ENCODE assay signal across 9 mouse cellular contexts in the genomic region with DNA sequence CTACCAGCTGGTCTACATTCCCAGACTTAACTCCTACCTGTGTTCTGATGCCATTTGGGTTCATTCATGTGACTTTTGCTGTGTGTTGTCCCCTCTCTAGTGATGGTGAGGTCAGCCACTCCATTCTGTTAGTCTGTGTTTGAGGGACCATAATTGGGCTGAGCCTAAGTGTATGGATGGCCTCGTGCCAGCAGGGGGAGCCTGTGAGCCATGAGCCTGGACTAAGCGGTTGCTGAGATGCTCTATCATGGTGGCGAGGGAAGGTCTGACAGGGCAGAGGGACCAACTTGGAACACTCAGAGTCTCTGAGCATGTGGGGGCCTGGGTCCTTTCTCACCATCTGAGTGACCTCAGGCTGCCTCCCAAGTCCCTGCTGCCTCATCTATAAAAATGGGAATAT. TPM values are rescaled to one million over a fixed set of nuclear protein-coding genes. Genes with fewer than 3 reads are reported as not detected.
DNase-seq lines count a peak whose midpoint lies in the region; ATAC-seq and TF ChIP-seq lines count a peak whose summit lies in the region.
"Had no signal": no experiment of that assay in that cellular context is flagged by ENCODE, and none has a peak within 500 bp of the region (broad histone marks: within the 10 kb centered on the region; RNA-seq: fewer than 3 reads in every experiment).

No protein-coding gene starts in this region.

- no peak overlapping the region for H3K4me2 ChIP-seq in forebrain, embryonic 16.5 days (ENCODE audit: low read length)
- no peak overlapping the region for H3K4me2 ChIP-seq in hindbrain, embryonic 11.5 days (replicated peaks; ENCODE audit: low read depth, low read length)
- no peak overlapping the region for H3K4me2 ChIP-seq in lung, embryonic 16.5 days (ENCODE audit: low read depth, low read length)
- H3K4me2 ChIP-seq: heart, embryonic 13.5 days had no signal

- no peak overlapping the region for H3K27ac ChIP-seq in forebrain, embryonic 16.5 days (ENCODE audit: low read length)
- H3K27ac ChIP-seq in hindbrain, embryonic 11.5 days (ENCODE audit: low read depth, low read length), result no peak overlapping the region
- H3K27ac ChIP-seq in lung, embryonic 16.5 days (ENCODE audit: low read length), result no peak overlapping the region
- H3K27ac ChIP-seq: heart, embryonic 13.5 days had no signal

- WGBS in forebrain, embryonic 16.5 days, result 0% methylated on average over 3 of the region's 3 CpGs
- WGBS in hindbrain, embryonic 11.5 days, result 2% methylated on average over 3 of the region's 3 CpGs
- 3% methylated on average over 3 of the region's 3 CpGs for WGBS in lung, embryonic 16.5 days

- H3K9me3 ChIP-seq in G1E (replicated peaks), result no peaks in the 10 kb centered on the region
- H3K9me3 ChIP-seq in forebrain, embryonic 16.5 days (ENCODE audit: control insufficient read depth, low read length), result no peaks in the 10 kb centered on the region
- no peaks in the 10 kb centered on the region for H3K9me3 ChIP-seq in hindbrain, embryonic 11.5 days (ENCODE audit: control insufficient read depth, low read length)
- no peaks in the 10 kb centered on the region for H3K9me3 ChIP-seq in lung, embryonic 16.5 days (ENCODE audit: control insufficient read depth, low read length)
- H3K9me3 ChIP-seq: heart, embryonic 13.5 days had no signal

- peak; percentile 98 for TF ChIP-seq CTCF in G1E (IDR thresholded peaks at IDR 0.05; ENCODE audit: low read depth, low read length)

- peak; percentile 70 for DNase-seq in G1E (ENCODE audit: low spot score)
- DNase-seq in cerebellum, adult 11 months, result peak; percentile 81
- DNase-seq in hindbrain, embryonic 11.5 days (ENCODE audit: low spot score), result peak; percentile 96
- DNase-seq in layer of hippocampus, adult 9-11 months, result peak; percentile 75
- DNase-seq in ovary, postnatal 14 days (ENCODE audit: low spot score), result peak; percentile 79
- DNase-seq in thymus, postnatal 10 days (ENCODE audit: low spot score in 2 of 2), result peak; percentile 73 to 89

- H3K4me3 ChIP-seq in G1E (ENCODE audit: low read depth, low read length), result no peak overlapping the region
- H3K4me3 ChIP-seq in forebrain, embryonic 16.5 days (replicated peaks; ENCODE audit: low read length), result no peak overlapping the region
- H3K4me3 ChIP-seq in hindbrain, embryonic 11.5 days (ENCODE audit: low read depth, low read length), result no peak overlapping the region
- no peak overlapping the region for H3K4me3 ChIP-seq in lung, embryonic 16.5 days (ENCODE audit: low read length)
- H3K4me3 ChIP-seq: heart, embryonic 13.5 days had no signal

- no peaks in the 10 kb centered on the region for H3K36me3 ChIP-seq in G1E (replicated peaks)
- H3K36me3 ChIP-seq in forebrain, embryonic 16.5 days (ENCODE audit: control insufficient read depth, insufficient read depth), result no peaks in the 10 kb centered on the region
- no peaks in the 10 kb centered on the region; the same call in 1 of the 2 replicates for H3K36me3 ChIP-seq in hindbrain, embryonic 11.5 days (ENCODE audit: control insufficient read depth, insufficient read depth, low read length)
- H3K36me3 ChIP-seq in lung, embryonic 16.5 days (ENCODE audit: control insufficient read depth, insufficient read depth, low read length), result no peaks in the 10 kb centered on the region
- H3K36me3 ChIP-seq: heart, embryonic 13.5 days had no signal

- peaks cover 33% of the 10 kb centered on the region for H3K4me1 ChIP-seq in G1E (ENCODE audit: insufficient read depth, low read depth, low read length)
- H3K4me1 ChIP-seq in forebrain, embryonic 16.5 days (replicated peaks; ENCODE audit: control insufficient read depth, insufficient read depth, low read length), result peaks cover 42% of the 10 kb centered on the region
- H3K4me1 ChIP-seq in hindbrain, embryonic 11.5 days (replicated peaks; ENCODE audit: control insufficient read depth, insufficient read depth, low read length), result peaks cover 34% of the 10 kb centered on the region
- peaks cover 21% of the 10 kb centered on the region for H3K4me1 ChIP-seq in lung, embryonic 16.5 days (replicated peaks; ENCODE audit: control insufficient read depth, insufficient read depth, low read length)

- no peak overlapping the region for H3K9ac ChIP-seq in forebrain, embryonic 16.5 days (replicated peaks; ENCODE audit: low read depth, low read length)
- no peak overlapping the region for H3K9ac ChIP-seq in hindbrain, embryonic 11.5 days (ENCODE audit: low read depth, low read length)
- H3K9ac ChIP-seq in lung, embryonic 16.5 days (ENCODE audit: low read length), result no peak overlapping the region
- H3K9ac ChIP-seq: heart, embryonic 13.5 days had no signal

- peaks cover 69% of the 10 kb centered on the region for H3K27me3 ChIP-seq in G1E (ENCODE audit: insufficient read depth, low read length)
- H3K27me3 ChIP-seq in forebrain, embryonic 16.5 days (replicated peaks; ENCODE audit: control insufficient read depth, insufficient read depth, low read length), result no peaks in the 10 kb centered on the region
- H3K27me3 ChIP-seq in hindbrain, embryonic 11.5 days (ENCODE audit: control insufficient read depth, insufficient read depth, low read length), result peaks cover 2% of the 10 kb centered on the region; the same call in 1 of the 2 replicates
- no peaks in the 10 kb centered on the region; the same call in 1 of the 2 replicates for H3K27me3 ChIP-seq in lung, embryonic 16.5 days (ENCODE audit: control insufficient read depth, insufficient read depth, low read depth, low read length)

- peak; percentile 45 for ATAC-seq in G1E (ENCODE audit: extremely low read depth, insufficient number of reproducible peaks, low FRiP score, poor library complexity, severe bottlenecking)
- ATAC-seq in forebrain, embryonic 16.5 days, result peak; percentile 64
- ATAC-seq in hindbrain, embryonic 11.5 days (ENCODE audit: low FRiP score), result peak; percentile 41; the same call in 1 of the 2 replicates
- peak; percentile 63; the same call in 1 of the 2 replicates for ATAC-seq in lung, embryonic 16.5 days (ENCODE audit: low read depth)

RNA-seq across cellular contexts. Expression of a gene that starts 8.0 kb away (rescaled TPM):
- total RNA-seq in G1E (2014; fragmentation: Nextera tagmentation), result not detected in 2 replicates
- total RNA-seq in G1E (2017), result not detected in 2 replicates
- polyA plus RNA-seq in G1E (2012), result 0.60 and 0.89 TPM in 2 replicates
- polyA plus RNA-seq in forebrain, embryonic 16.5 days (2015; fragmentation: Nextera tagmentation; extraction: Ambion mirVana), result 4.0 and 5.3 TPM in 2 replicates
- 2.8 and 3.1 TPM in 2 replicates for polyA plus RNA-seq in hindbrain, embryonic 11.5 days (2014; fragmentation: Nextera tagmentation; extraction: Ambion mirVana)
- 15.3 and 17.6 TPM in 2 replicates for polyA plus RNA-seq in lung, embryonic 16.5 days (2015; fragmentation: Nextera tagmentation; extraction: Ambion mirVana)

RNA-seq across cellular contexts. Expression of a gene that starts 24.8 kb away (rescaled TPM):
- 301 and 356 TPM in 2 replicates for total RNA-seq in G1E (2014; fragmentation: Nextera tagmentation)
- total RNA-seq in G1E (2017), result 267 and 279 TPM in 2 replicates
- 136 and 224 TPM in 2 replicates for polyA plus RNA-seq in G1E (2012)
- 246 and 247 TPM in 2 replicates for polyA plus RNA-seq in forebrain, embryonic 16.5 days (2015; fragmentation: Nextera tagmentation; extraction: Ambion mirVana)
- 376 and 390 TPM in 2 replicates for polyA plus RNA-seq in hindbrain, embryonic 11.5 days (2014; fragmentation: Nextera tagmentation; extraction: Ambion mirVana)
- polyA plus RNA-seq in lung, embryonic 16.5 days (2015; fragmentation: Nextera tagmentation; extraction: Ambion mirVana), result 220 and 243 TPM in 2 replicates

RNA-seq across cellular contexts. Expression of a gene that starts 41.0 kb away (rescaled TPM):
- total RNA-seq in G1E (2014; fragmentation: Nextera tagmentation), result not detected in 2 replicates
- total RNA-seq in G1E (2017), result 0.05 and 0.12 TPM in 2 replicates
- not detected in 2 replicates for polyA plus RNA-seq in G1E (2012)
- 13.8 and 16.1 TPM in 2 replicates for polyA plus RNA-seq in forebrain, embryonic 16.5 days (2015; fragmentation: Nextera tagmentation; extraction: Ambion mirVana)
- polyA plus RNA-seq in hindbrain, embryonic 11.5 days (2014; fragmentation: Nextera tagmentation; extraction: Ambion mirVana), result 4.6 and 5.6 TPM in 2 replicates
- 0.99 and 1.1 TPM in 2 replicates for polyA plus RNA-seq in lung, embryonic 16.5 days (2015; fragmentation: Nextera tagmentation; extraction: Ambion mirVana)

RNA-seq across cellular contexts. Expression of a gene that starts 45.3 kb away (rescaled TPM):
- total RNA-seq in G1E (2014; fragmentation: Nextera tagmentation) (66.2 and 69.5 TPM in 2 replicates), G1E (2017) (267 and 318 TPM in 2 replicates)
- polyA plus RNA-seq in G1E (2012), result 461 and 527 TPM in 2 replicates
- polyA plus RNA-seq in forebrain, embryonic 16.5 days (2015; fragmentation: Nextera tagmentation; extraction: Ambion mirVana), result 3.3 and 3.8 TPM in 2 replicates
- 7.3 and 7.6 TPM in 2 replicates for polyA plus RNA-seq in hindbrain, embryonic 11.5 days (2014; fragmentation: Nextera tagmentation; extraction: Ambion mirVana)
- polyA plus RNA-seq in lung, embryonic 16.5 days (2015; fragmentation: Nextera tagmentation; extraction: Ambion mirVana), result 11.1 and 15.6 TPM in 2 replicates
